Mouse (Mus musculus): ENCODE results near the gene Sh3gl1. TPM values are rescaled to one million over a fixed set of nuclear protein-coding genes. Genes with fewer than 3 reads are reported as not detected.

Sh3gl1 gene
- total and polyA plus RNA-seq, 3 experiments: 29.3 to 39.0 (median 38.0) TPM

DNA sequence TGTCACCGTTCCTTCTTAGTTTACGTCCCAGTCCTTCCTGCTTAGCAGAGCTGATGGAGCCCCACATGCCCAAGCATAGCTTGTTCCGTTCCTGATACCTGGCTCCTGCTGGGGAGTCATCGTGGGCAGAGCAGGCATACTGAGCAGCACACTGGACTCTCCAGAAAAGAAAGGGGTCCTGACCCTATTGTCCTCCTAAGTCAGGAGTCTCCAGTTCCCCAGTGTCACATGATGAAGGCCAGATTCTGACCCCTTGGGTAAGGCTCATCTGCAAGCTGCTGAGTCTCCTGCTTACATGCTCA is 13.5 kb downstream of the Sh3gl1 start:
- H3K79me2 ChIP-seq (replicated peaks; ENCODE audit: control insufficient read depth, extremely low read depth, insufficient read depth, poor library complexity, severe bottlenecking): peaks cover 24% of the 10 kb centered on the region
- 0 out of 2 replicates have a peak overlapping the region, but pooled peaks have one; percentile 24 for H3K27ac ChIP-seq (ENCODE audit: insufficient read depth, low read depth)
- H3K4me2 ChIP-seq (ENCODE audit: insufficient read depth, low read depth, poor library complexity, severe bottlenecking): no peak overlapping the region
- H3K9ac ChIP-seq (ENCODE audit: insufficient read depth, low read depth): no peak overlapping the region
- no peaks in the 10 kb centered on the region for H3K9me3 ChIP-seq (replicated peaks; ENCODE audit: low read length)
- H3K27me3 ChIP-seq (replicated peaks): no peaks in the 10 kb centered on the region
- H3K36me3 ChIP-seq (replicated peaks in 1 of 2; ENCODE audit: control insufficient read depth in 1 of 2, insufficient read depth in 1 of 2, low read length in 1 of 2): peaks cover 31 to 88% of the 10 kb centered on the region in 2 experiments
- in situ Hi-C loops (cut with MboI; ENCODE audit: low pct_ligation_motif_present, low pct_unique_long_range_greater_than_20kb, low sequenced_read_pairs): no loop called here
- no peak for TF ChIP-seq GABPA (IDR thresholded peaks at IDR 0.05; ENCODE audit: insufficient replicate concordance, low read depth, low read length)
- TF ChIP-seq POLR2A (IDR thresholded peaks at IDR 0.05; ENCODE audit: low read depth, low read length): no peak
- TF ChIP-seq MYC (IDR thresholded peaks at IDR 0.05; ENCODE audit: low read depth, low read length): no peak
- no peak for TF ChIP-seq JUN (IDR thresholded peaks at IDR 0.05; ENCODE audit: insufficient read depth, low read depth, low read length)
- no peak for TF ChIP-seq POLR2AphosphoS2 (IDR thresholded peaks at IDR 0.05; ENCODE audit: low read depth, low read length)
- TF ChIP-seq ETS1 (conservative IDR thresholded peaks at IDR 0.05; ENCODE audit: low read depth, low read length): no peak
- no peak for TF ChIP-seq RCOR1 (conservative IDR thresholded peaks at IDR 0.05; ENCODE audit: low read depth, low read length)
- TF ChIP-seq HCFC1 (IDR thresholded peaks at IDR 0.05; ENCODE audit: low read depth, low read length): no peak
- no peak for TF ChIP-seq UBTF (IDR thresholded peaks at IDR 0.05; ENCODE audit: low read depth, low read length)
- TF ChIP-seq USF2 (conservative IDR thresholded peaks at IDR 0.05; ENCODE audit: low read depth, low read length): no peak
- no peak for TF ChIP-seq SIN3A (IDR thresholded peaks at IDR 0.05; ENCODE audit: low read length)
- no peak for TF ChIP-seq EP300 (IDR thresholded peaks at IDR 0.05; ENCODE audit: low read length)
- H3K4me1 ChIP-seq (ENCODE audit: control insufficient read depth in 1 of 2, insufficient read depth in 2 of 2): peaks cover 36 to 83% of the 10 kb centered on the region in 2 experiments
- dilution Hi-C loops (cut with MboI; ENCODE audit: extremely low pct_ligation_motif_present, extremely low pct_unique_long_range_greater_than_20kb, low sequenced_read_pairs): no loop called here
- no peak overlapping the region for H3K4me3 ChIP-seq (replicated peaks in 1 of 3; ENCODE audit: low read depth in 2 of 3, low read length in 2 of 3, poor library complexity in 1 of 3)
- DNase-seq (ENCODE audit: extremely low read depth): no peak

DNA sequence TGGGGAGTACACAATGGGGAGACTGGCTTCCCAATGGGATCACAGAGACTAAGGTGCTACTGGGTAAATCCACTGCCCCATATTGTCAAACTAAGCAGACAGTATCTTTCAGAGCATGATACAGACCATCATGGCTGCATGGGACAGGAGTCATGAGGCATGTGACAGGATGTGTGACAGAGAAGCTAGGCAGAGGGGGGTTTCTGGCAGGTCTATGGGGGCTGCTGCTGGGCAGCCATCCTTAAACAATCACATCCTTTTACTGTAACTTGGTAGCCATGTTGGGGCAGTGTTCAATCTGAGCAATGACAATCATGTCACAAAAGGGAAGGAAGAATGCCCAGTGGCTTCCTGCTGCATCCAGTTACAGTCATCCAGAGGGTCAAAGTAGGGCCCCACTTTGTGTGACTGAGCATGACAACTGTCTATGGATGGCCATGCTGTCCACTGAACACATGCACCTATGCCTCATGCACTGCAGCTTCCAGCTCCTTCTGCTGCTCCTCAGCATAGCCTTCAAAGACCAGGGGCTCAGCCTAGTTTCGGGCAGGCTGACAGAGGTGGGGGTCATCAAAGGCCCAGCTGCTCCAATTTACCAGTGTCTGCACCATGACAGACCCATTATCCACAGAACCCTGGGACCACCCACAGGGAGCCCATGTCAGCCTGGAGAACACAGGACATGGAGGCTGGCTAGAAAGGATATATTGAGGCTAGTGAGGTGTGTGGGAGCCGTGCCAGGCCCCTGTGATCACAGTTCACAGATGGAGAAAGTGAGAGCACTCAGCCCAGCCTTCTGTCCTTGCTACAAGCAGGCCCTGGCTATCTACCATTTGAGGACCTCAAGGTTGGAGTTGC is 14.1 kb downstream of the Sh3gl1 start:
- no peak for DNase-seq (ENCODE audit: extremely low read depth)
- TF ChIP-seq POLR2AphosphoS2 (IDR thresholded peaks at IDR 0.05; ENCODE audit: low read depth, low read length): no peak
- no peak for TF ChIP-seq CTCF (conservative IDR thresholded peaks at IDR 0.05 in 1 of 2, IDR thresholded peaks at IDR 0.05 in 1 of 2; ENCODE audit: low read depth in 2 of 2, low read length in 2 of 2)
- TF ChIP-seq ETS1 (conservative IDR thresholded peaks at IDR 0.05; ENCODE audit: low read depth, low read length): no peak
- TF ChIP-seq E2F4 (IDR thresholded peaks at IDR 0.05; ENCODE audit: insufficient replicate concordance, low read depth, low read length): no peak
- TF ChIP-seq IRF4 (IDR thresholded peaks at IDR 0.05; ENCODE audit: low read depth, low read length): no peak
- TF ChIP-seq KAT2A (IDR thresholded peaks at IDR 0.05; ENCODE audit: insufficient replicate concordance, low read length): no peak
- no peak for TF ChIP-seq ZC3H11A (IDR thresholded peaks at IDR 0.05; ENCODE audit: low read depth, low read length)
- TF ChIP-seq SMC3 (IDR thresholded peaks at IDR 0.05; ENCODE audit: low read depth, low read length): no peak
- TF ChIP-seq JUN (IDR thresholded peaks at IDR 0.05; ENCODE audit: insufficient read depth, low read depth, low read length): no peak
- TF ChIP-seq HCFC1 (IDR thresholded peaks at IDR 0.05; ENCODE audit: low read depth, low read length): no peak
- H3K27ac ChIP-seq (ENCODE audit: insufficient read depth, low read depth): peak overlapping the region; percentile 26
- H3K9me3 ChIP-seq (replicated peaks; ENCODE audit: low read length): no peaks in the 10 kb centered on the region
- H3K27me3 ChIP-seq (replicated peaks): no peaks in the 10 kb centered on the region
- dilution Hi-C loops (cut with MboI; ENCODE audit: extremely low pct_ligation_motif_present, extremely low pct_unique_long_range_greater_than_20kb, low sequenced_read_pairs): no loop called here
- H3K9ac ChIP-seq (ENCODE audit: insufficient read depth, low read depth): no peak overlapping the region
- H3K36me3 ChIP-seq (replicated peaks in 1 of 2; ENCODE audit: control insufficient read depth in 1 of 2, insufficient read depth in 1 of 2, low read length in 1 of 2): peaks cover 33 to 88% of the 10 kb centered on the region in 2 experiments
- H3K4me1 ChIP-seq (ENCODE audit: control insufficient read depth in 1 of 2, insufficient read depth in 2 of 2): peaks cover 31 to 77% of the 10 kb centered on the region in 2 experiments
- H3K79me2 ChIP-seq (replicated peaks; ENCODE audit: control insufficient read depth, extremely low read depth, insufficient read depth, poor library complexity, severe bottlenecking): peaks cover 21% of the 10 kb centered on the region
- in situ Hi-C loops (cut with MboI; ENCODE audit: low pct_ligation_motif_present, low pct_unique_long_range_greater_than_20kb, low sequenced_read_pairs): no loop called here
- H3K4me3 ChIP-seq (replicated peaks in 1 of 3; ENCODE audit: low read depth in 2 of 3, low read length in 2 of 3, poor library complexity in 1 of 3): no peak overlapping the region
- no peak overlapping the region for H3K4me2 ChIP-seq (ENCODE audit: insufficient read depth, low read depth, poor library complexity, severe bottlenecking)
